Mouse (Mus musculus) heart, postnatal 25 days (tissue): Measurements from ENCODE around the gene Cblb. TPM values are rescaled to one million over a fixed set of nuclear protein-coding genes. Genes with fewer than 3 reads are reported as not detected.
A peak's percentile ranks its signal among the peaks of the same experiment; 100 is the strongest.

ENCODE experiments used
- DNase-seq: peaks from one replicate; pipeline ENCODE4 v3.0.0; 2022; ENCODE audit warnings: low spot score
- intact Hi-C: fragments of 180-260 bp; cut with DNase I; formaldehyde crosslinking; loops from one replicate; pipeline ENCODE4 v1.15.1; 2025
- total RNA-seq, 2 experiments: library from RNA; stranded (reverse); gene quantifications; 2 replicates each; pipeline ENCODE4 v1.2.3; 2021

Cblb gene
- total RNA-seq, 2 experiments from 2014 or later = 14.2 to 16.1 TPM

- no peak for DNase-seq
- intact Hi-C loops = no loop called here
Observed at GRCm38 (mm10) chr16:52100466-52100865, 69.4 kb downstream of the Cblb start.

- intact Hi-C loops = no loop called here
- no peak for DNase-seq
Observed at GRCm38 (mm10) chr16:52104608-52105007, 73.6 kb downstream of the Cblb start.

GRCm38 (mm10) chr16:52107836-52108235 lies 76.8 kb downstream of the Cblb start:
- intact Hi-C loops = loop anchor here (2.0 kb wide), 1 partner anchor 23 kb away; no protein-coding TSS in a partner anchor
- DNase-seq = no peak

GRCm38 (mm10) chr16:52114473-52114872 lies 83.4 kb downstream of the Cblb start:
- intact Hi-C loops = no loop called here
- DNase-seq = no peak

GRCm38 (mm10) chr16:52119003-52119402 lies 88.0 kb downstream of the Cblb start:
- intact Hi-C loops = no loop called here
- DNase-seq = no peak

GRCm38 (mm10) chr16:52124974-52125373 lies 93.9 kb downstream of the Cblb start:
- DNase-seq = no peak
- intact Hi-C loops = no loop called here

GRCm38 (mm10) chr16:52125896-52126295 lies 94.9 kb downstream of the Cblb start:
- intact Hi-C loops = no loop called here
- no peak for DNase-seq

- DNase-seq = no peak
- intact Hi-C loops = no loop called here
Observed at GRCm38 (mm10) chr16:52129357-52129905, 98.4 kb downstream of the Cblb start.

- DNase-seq = no peak
- intact Hi-C loops = no loop called here
Observed at GRCm38 (mm10) chr16:52132808-52133490, 101.9 kb downstream of the Cblb start.

- intact Hi-C loops = no loop called here
- DNase-seq = peak; percentile 41
Observed at GRCm38 (mm10) chr16:52134631-52135227, 103.7 kb downstream of the Cblb start.

GRCm38 (mm10) chr16:52135689-52136390 lies 104.8 kb downstream of the Cblb start:
- intact Hi-C loops = no loop called here
- no peak for DNase-seq

GRCm38 (mm10) chr16:52143101-52143500 lies 112.1 kb downstream of the Cblb start:
- DNase-seq = no peak
- intact Hi-C loops = no loop called here

- no peak for DNase-seq
- intact Hi-C loops = no loop called here
Observed at GRCm38 (mm10) chr16:52143818-52144217, 112.8 kb downstream of the Cblb start.

GRCm38 (mm10) chr16:52144792-52145191 lies 113.8 kb downstream of the Cblb start:
- intact Hi-C loops = no loop called here
- no peak for DNase-seq

- no peak for DNase-seq
- intact Hi-C loops = no loop called here
Observed at GRCm38 (mm10) chr16:52145552-52145951, 114.5 kb downstream of the Cblb start.

GRCm38 (mm10) chr16:52146976-52147696 lies 116.1 kb downstream of the Cblb start:
- intact Hi-C loops = no loop called here
- DNase-seq = no peak

- intact Hi-C loops = no loop called here
- DNase-seq = no peak
Observed at GRCm38 (mm10) chr16:52148041-52148440, 117.0 kb downstream of the Cblb start.

GRCm38 (mm10) chr16:52149135-52149769 lies 118.2 kb downstream of the Cblb start:
- intact Hi-C loops = no loop called here
- no peak for DNase-seq

GRCm38 (mm10) chr16:52155030-52155696 lies 124.1 kb downstream of the Cblb start:
- DNase-seq = no peak
- intact Hi-C loops = no loop called here
